Mouse (Mus musculus): Measurements from ENCODE around the gene Gpr146.
A peak's percentile ranks its signal among the peaks of the same experiment; 100 is the strongest.

DNA sequence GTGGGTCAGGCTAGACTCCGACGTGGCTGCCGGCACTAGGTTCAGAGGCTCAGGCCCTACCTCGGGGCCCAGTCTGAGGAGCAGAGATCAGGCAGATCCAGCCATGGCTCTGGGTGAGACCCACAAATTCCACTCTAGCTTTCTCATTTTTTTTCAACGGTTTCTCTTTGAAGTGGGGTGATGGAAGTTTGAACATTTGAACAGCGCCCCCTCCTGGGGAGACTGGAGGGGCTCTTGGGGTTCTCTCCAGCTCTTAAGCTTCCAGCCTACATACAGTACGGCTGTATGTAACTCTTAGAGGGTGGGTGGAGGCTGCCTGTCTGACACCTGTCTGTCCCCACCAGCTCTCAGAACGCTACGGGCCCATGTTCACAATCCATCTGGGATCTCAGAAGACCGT lies 24.0 kb upstream of the Gpr146 start:
- 0 out of 2 replicates have a peak, but pooled peaks have one; percentile 13 for TF ChIP-seq CTCF (IDR thresholded peaks at IDR 0.05; ENCODE audit: low read depth, low read length)
- TF ChIP-seq TAL1 (conservative IDR thresholded peaks at IDR 0.05; ENCODE audit: low read depth, low read length), result no peak
